Mouse (Mus musculus) forebrain, embryonic 10.5 days (tissue): ENCODE results near the gene Dgke. TPM values are rescaled to one million over a fixed set of nuclear protein-coding genes. Genes with fewer than 3 reads are reported as not detected.
"Not testable (repeated sequence)": the region's sequence is repeated elsewhere in the genome, so short reads cannot be mapped to it uniquely, and the experiment has no call there.

Experiments
- DNase-seq: peaks from one replicate; pipeline ENCODE4 v3.0.0-alpha.2; 2017; ENCODE audit warnings: low spot score; ENCODE audit errors: extremely low spot score
- H3K27ac ChIP-seq: fragments of 300-500 bp; sonication (generic); 2 replicates; pipeline ENCODE4 v1.5.1; 2016; ENCODE audit warnings: mild to moderate bottlenecking
- H3K27me3 ChIP-seq: fragments of 300-500 bp; sonication (generic); 2 replicates; pipeline ENCODE4 v1.6.1; 2016; ENCODE audit warnings: mild to moderate bottlenecking; ENCODE audit not compliant: poor library complexity, severe bottlenecking
- H3K36me3 ChIP-seq: fragments of 300-500 bp; sonication (generic); replicated peaks from 2 replicates; pipeline ENCODE4 v1.6.1; 2016; ENCODE audit warnings: mild to moderate bottlenecking, moderate library complexity
- H3K4me1 ChIP-seq: fragments of 300-500 bp; sonication (generic); 2 replicates; pipeline ENCODE4 v1.6.1; 2016
- H3K4me3 ChIP-seq: fragments of 300-500 bp; sonication (generic); 2 replicates; pipeline ENCODE4 v1.5.1; 2016; ENCODE audit warnings: mild to moderate bottlenecking, moderate library complexity
- H3K9me3 ChIP-seq: fragments of 300-500 bp; sonication (generic); 2 replicates; pipeline ENCODE4 v1.6.1; 2016; ENCODE audit warnings: mild to moderate bottlenecking, moderate library complexity
- WGBS: fragments of 180-500 bp; shearing (Covaris S2); methylation state at CpG from one replicate; pipeline ENCODE4 v1.1.7; 2016; 5-methylcytosine and 5-hydroxymethylcytosine counted together
- polyA plus RNA-seq: library from polyadenylated mRNA; unstranded; fragments of >200 nt; fragmentation: Nextera tagmentation; extraction: Ambion mirVana; gene quantifications from 2 replicates; pipeline ENCODE4 v1.2.1, GENCODE M21; 2016

Dgke gene
- polyA plus RNA-seq, 1 experiment from 2014 or later = 4.8 TPM

GRCm38 (mm10) chr11:89088754-89089153 lies 22.1 kb upstream of the Dgke start:
- no peak overlapping the region for H3K27ac ChIP-seq
- no peak for DNase-seq
- no peaks in the 10 kb centered on the region for H3K4me1 ChIP-seq
- no peak overlapping the region for H3K4me3 ChIP-seq
- H3K36me3 ChIP-seq = no peaks in the 10 kb centered on the region
- no peaks in the 10 kb centered on the region for H3K27me3 ChIP-seq
- H3K9me3 ChIP-seq = no peaks in the 10 kb centered on the region
- 88% methylated on average over 4 of the region's 4 CpGs for WGBS

- no peaks in the 10 kb centered on the region for H3K4me1 ChIP-seq
- no peaks in the 10 kb centered on the region for H3K36me3 ChIP-seq
- H3K9me3 ChIP-seq = no peaks in the 10 kb centered on the region
- no peak overlapping the region for H3K27ac ChIP-seq
- H3K4me3 ChIP-seq = no peak overlapping the region
- H3K27me3 ChIP-seq = no peaks in the 10 kb centered on the region
- no peak for DNase-seq
- 90% methylated on average over 10 of the region's 10 CpGs for whole genome bisulfite sequencing
Measured at GRCm38 (mm10) chr11:89086208-89086809, 19.7 kb upstream of the Dgke start.

GRCm38 (mm10) chr11:89084601-89085000 lies 18.0 kb upstream of the Dgke start:
- no peaks in the 10 kb centered on the region for H3K27me3 ChIP-seq
- WGBS = 47% methylated on average over 7 of the region's 7 CpGs
- no peak for DNase-seq

GRCm38 (mm10) chr11:89082691-89083090 lies 16.0 kb upstream of the Dgke start:
- not testable (repeated sequence) for H3K4me3 ChIP-seq, H3K9me3 ChIP-seq, H3K36me3 ChIP-seq, H3K27me3 ChIP-seq, H3K4me1 ChIP-seq, DNase-seq, H3K27ac ChIP-seq
- 87% methylated on average over 3 of the region's 3 CpGs for WGBS

More at GRCm38 (mm10) chr11:89084601-89085000, 18.0 kb upstream of the Dgke start:
- Histone ChIP-seq H3K4me1 (no peaks in the 10 kb centered on the region), H3K9me3 (no peaks in the 10 kb centered on the region), H3K36me3 (no peaks in the 10 kb centered on the region), H3K27ac (no peak overlapping the region), H3K4me3 (no peak overlapping the region)

GRCm38 (mm10) chr11:89081906-89082305 lies 15.3 kb upstream of the Dgke start:
- H3K4me1 ChIP-seq, H3K36me3 ChIP-seq, H3K9me3 ChIP-seq, DNase-seq, H3K27ac ChIP-seq, H3K27me3 ChIP-seq, H3K4me3 ChIP-seq: not testable (repeated sequence)
- WGBS = 73% methylated on average over 5 of the region's 5 CpGs

- Histone ChIP-seq H3K4me1 (peaks cover 6% of the 10 kb centered on the region), H3K27me3 (no peaks in the 10 kb centered on the region), H3K36me3 (no peaks in the 10 kb centered on the region), H3K27ac (no peak overlapping the region), H3K9me3 (no peaks in the 10 kb centered on the region), H3K4me3 (no peak overlapping the region)
- 88% methylated on average over 16 of the region's 16 CpGs for WGBS
- no peak for DNase-seq
Measured at GRCm38 (mm10) chr11:89078996-89079680, 12.5 kb upstream of the Dgke start.

- H3K4me1 ChIP-seq = peaks cover 6% of the 10 kb centered on the region
- H3K27ac ChIP-seq = no peak overlapping the region
- no peaks in the 10 kb centered on the region for H3K36me3 ChIP-seq
- DNase-seq = no peak
- H3K27me3 ChIP-seq = no peaks in the 10 kb centered on the region
- H3K4me3 ChIP-seq = no peak overlapping the region
- WGBS = 93% methylated on average over 3 of the region's 3 CpGs
- no peaks in the 10 kb centered on the region for H3K9me3 ChIP-seq
Measured at GRCm38 (mm10) chr11:89078305-89078704, 11.7 kb upstream of the Dgke start.

GRCm38 (mm10) chr11:89077601-89078000 lies 11.0 kb upstream of the Dgke start:
- DNase-seq = no peak
- H3K9me3 ChIP-seq = no peaks in the 10 kb centered on the region
- H3K4me1 ChIP-seq = peaks cover 6% of the 10 kb centered on the region
- H3K27me3 ChIP-seq = no peaks in the 10 kb centered on the region
- H3K36me3 ChIP-seq = no peaks in the 10 kb centered on the region
- no peak overlapping the region for H3K4me3 ChIP-seq
- WGBS = 92% methylated on average over 8 of the region's 8 CpGs
- H3K27ac ChIP-seq = no peak overlapping the region

GRCm38 (mm10) chr11:89076370-89076821 lies 9.7 kb upstream of the Dgke start:
- Histone ChIP-seq H3K36me3 (no peaks in the 10 kb centered on the region), H3K9me3 (no peaks in the 10 kb centered on the region), H3K4me3 (no peak overlapping the region), H3K4me1 (peaks cover 6% of the 10 kb centered on the region), H3K27me3 (no peaks in the 10 kb centered on the region), H3K27ac (no peak overlapping the region)
- WGBS = 85% methylated on average over 4 of the region's 4 CpGs
- DNase-seq = no peak

GRCm38 (mm10) chr11:89074783-89075413 lies 8.2 kb upstream of the Dgke start:
- no peaks in the 10 kb centered on the region for H3K27me3 ChIP-seq
- no peak overlapping the region for H3K27ac ChIP-seq
- peaks cover 6% of the 10 kb centered on the region for H3K4me1 ChIP-seq
- no peaks in the 10 kb centered on the region for H3K9me3 ChIP-seq
- no peak overlapping the region for H3K4me3 ChIP-seq
- 54% methylated on average over 19 of the region's 19 CpGs for WGBS
- H3K36me3 ChIP-seq = no peaks in the 10 kb centered on the region
- no peak for DNase-seq

- Histone ChIP-seq H3K9me3 (no peaks in the 10 kb centered on the region), H3K36me3 (no peaks in the 10 kb centered on the region), H3K4me3 (no peak within 1 kb of the TSS), H3K4me1 (peaks cover 6% of the 10 kb centered on the region), H3K27me3 (no peaks in the 10 kb centered on the region), H3K27ac (no peak within 1 kb of the TSS)
- DNase-seq = no peak
- WGBS = 89% methylated on average over 8 of the region's 8 CpGs
Measured at GRCm38 (mm10) chr11:89073541-89073940, 6.9 kb upstream of the Dgke start, which contains the start of gene Gm525. Gm525 (plus strand) TSS chr11:89073841.

GRCm38 (mm10) chr11:89071522-89071921 lies 4.9 kb upstream of the Dgke start:
- 82% methylated on average over 5 of the region's 5 CpGs for WGBS
- H3K9me3 ChIP-seq = no peaks in the 10 kb centered on the region
- H3K4me3 ChIP-seq = no peak overlapping the region
- DNase-seq = no peak
- H3K27ac ChIP-seq = no peak overlapping the region
- H3K36me3 ChIP-seq = no peaks in the 10 kb centered on the region
- H3K27me3 ChIP-seq = no peaks in the 10 kb centered on the region
- H3K4me1 ChIP-seq = peaks cover 12% of the 10 kb centered on the region

- no peaks in the 10 kb centered on the region for H3K36me3 ChIP-seq
- H3K9me3 ChIP-seq = no peaks in the 10 kb centered on the region
- 31% methylated on average over 6 of the region's 6 CpGs for WGBS
- H3K27me3 ChIP-seq = no peaks in the 10 kb centered on the region
- H3K4me1 ChIP-seq = peaks cover 6% of the 10 kb centered on the region; the same call in 1 of the 2 replicates
- no peak overlapping the region for H3K4me3 ChIP-seq
- DNase-seq = peak; percentile 56
- no peak overlapping the region for H3K27ac ChIP-seq
Measured at GRCm38 (mm10) chr11:89069303-89069702, 2.7 kb upstream of the Dgke start.
